Mouse (Mus musculus): ENCODE data around the gene Zcchc9. TPM values are rescaled to one million over a fixed set of nuclear protein-coding genes. Genes with fewer than 3 reads are reported as not detected.
"Not testable (repeated sequence)": the region's sequence is repeated elsewhere in the genome, so short reads cannot be mapped to it uniquely, and the experiment has no call there.

The Zcchc9 gene
- polyA plus RNA-seq, 1 experiment = 31.4 TPM

DNA sequence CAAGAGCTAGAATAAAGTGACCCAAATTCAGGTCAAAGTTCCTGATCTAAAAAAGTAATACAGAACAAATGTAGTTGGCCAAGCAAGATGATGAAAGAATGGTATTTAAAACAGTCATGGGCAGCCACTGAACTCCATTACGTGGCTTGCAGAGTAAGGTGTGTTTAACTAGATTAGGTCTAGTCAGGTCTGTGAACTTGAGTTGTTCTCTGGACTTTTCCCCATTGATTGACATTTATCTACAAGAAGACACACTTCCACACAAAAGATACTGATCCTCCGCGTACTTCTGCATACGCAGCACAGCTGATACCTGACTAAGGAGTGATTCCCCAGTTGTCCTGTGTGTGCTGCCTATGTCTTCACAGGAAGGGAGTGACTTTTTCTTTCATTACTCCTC, 41.9 kb downstream of the Zcchc9 start:
- Histone ChIP-seq H3K27ac (ENCODE audit: insufficient read depth, low read length) (no peak overlapping the region), H3K4me1 (ENCODE audit: control insufficient read depth, insufficient read depth, low read length) (no peaks in the 10 kb centered on the region; the same call in 1 of the 2 replicates), H3K4me3 (ENCODE audit: insufficient read depth, low read length) (no peak overlapping the region)
- TF ChIP-seq POLR2A (IDR thresholded peaks at IDR 0.05; ENCODE audit: low read depth, low read length) = no peak
- TF ChIP-seq CTCF (IDR thresholded peaks at IDR 0.05; ENCODE audit: borderline replicate concordance, insufficient read depth, low read length) = no peak

DNA sequence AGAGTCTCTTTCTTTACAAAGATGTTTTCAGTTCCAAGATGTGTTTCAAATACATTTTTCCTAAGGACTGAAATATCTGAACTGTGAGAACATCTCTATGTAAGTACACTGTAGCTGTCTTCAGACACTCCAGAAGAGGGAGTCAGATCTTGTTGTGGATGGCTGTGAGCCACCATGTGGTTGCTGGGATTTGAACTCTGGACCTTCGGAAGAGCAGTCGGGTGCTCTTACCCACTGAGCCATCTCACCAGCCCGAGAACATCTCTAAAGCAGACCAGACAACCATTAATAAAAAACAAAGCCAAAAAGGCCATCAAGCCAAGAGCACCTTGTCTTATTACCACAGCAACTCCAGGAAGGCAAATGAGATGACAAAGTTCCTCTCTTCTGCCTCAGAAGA, 43.9 kb downstream of the Zcchc9 start:
- not testable (repeated sequence) for H3K4me3 ChIP-seq (ENCODE audit: insufficient read depth, low read length); H3K27ac ChIP-seq (ENCODE audit: insufficient read depth, low read length); H3K4me1 ChIP-seq (ENCODE audit: control insufficient read depth, insufficient read depth, low read length)

DNA sequence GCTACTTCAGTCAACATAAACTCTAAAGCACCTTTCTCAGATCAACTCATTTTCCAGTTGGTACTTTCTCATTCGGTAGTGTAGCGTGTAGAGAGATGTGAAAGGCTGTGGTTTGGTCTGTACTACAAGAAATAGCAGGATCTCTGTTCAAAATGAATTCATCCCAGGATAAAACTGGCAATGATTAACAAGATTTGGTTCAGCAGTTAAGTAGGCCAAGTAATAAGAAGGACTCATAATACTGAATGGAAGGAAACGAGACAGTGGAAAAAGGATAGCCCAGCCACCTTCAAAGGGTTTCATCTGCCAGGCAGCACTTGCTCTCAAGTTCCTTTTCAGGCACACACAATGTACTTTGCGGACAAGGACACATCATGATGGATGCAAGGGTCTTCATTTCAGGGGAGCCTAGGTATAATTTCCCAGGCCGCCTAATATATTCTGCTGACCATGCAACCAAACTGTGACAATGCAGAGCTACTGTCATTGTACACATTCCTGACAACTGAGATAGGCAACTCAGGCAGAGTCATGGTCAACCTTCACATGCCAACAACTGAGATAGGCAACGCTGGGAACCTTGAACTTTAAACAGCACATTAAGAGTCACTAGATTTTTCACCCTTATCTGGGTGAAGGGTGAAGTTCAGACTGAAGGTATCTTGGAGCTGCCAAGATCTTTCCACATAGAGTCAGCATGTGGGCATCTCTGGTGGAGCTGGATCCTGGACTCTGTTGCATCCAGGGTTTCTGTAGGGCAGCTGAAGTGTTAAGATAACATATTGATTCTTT, 45.7 kb downstream of the Zcchc9 start:
- TF ChIP-seq POLR2A (IDR thresholded peaks at IDR 0.05; ENCODE audit: low read depth, low read length) (no peak), CTCF (IDR thresholded peaks at IDR 0.05; ENCODE audit: borderline replicate concordance, insufficient read depth, low read length) (no peak)
- no peak overlapping the region for H3K4me3 ChIP-seq (ENCODE audit: insufficient read depth, low read length)
- H3K4me1 ChIP-seq (ENCODE audit: control insufficient read depth, insufficient read depth, low read length) = no peaks in the 10 kb centered on the region; the same call in 1 of the 2 replicates
- no peak overlapping the region for H3K27ac ChIP-seq (ENCODE audit: insufficient read depth, low read length)

DNA sequence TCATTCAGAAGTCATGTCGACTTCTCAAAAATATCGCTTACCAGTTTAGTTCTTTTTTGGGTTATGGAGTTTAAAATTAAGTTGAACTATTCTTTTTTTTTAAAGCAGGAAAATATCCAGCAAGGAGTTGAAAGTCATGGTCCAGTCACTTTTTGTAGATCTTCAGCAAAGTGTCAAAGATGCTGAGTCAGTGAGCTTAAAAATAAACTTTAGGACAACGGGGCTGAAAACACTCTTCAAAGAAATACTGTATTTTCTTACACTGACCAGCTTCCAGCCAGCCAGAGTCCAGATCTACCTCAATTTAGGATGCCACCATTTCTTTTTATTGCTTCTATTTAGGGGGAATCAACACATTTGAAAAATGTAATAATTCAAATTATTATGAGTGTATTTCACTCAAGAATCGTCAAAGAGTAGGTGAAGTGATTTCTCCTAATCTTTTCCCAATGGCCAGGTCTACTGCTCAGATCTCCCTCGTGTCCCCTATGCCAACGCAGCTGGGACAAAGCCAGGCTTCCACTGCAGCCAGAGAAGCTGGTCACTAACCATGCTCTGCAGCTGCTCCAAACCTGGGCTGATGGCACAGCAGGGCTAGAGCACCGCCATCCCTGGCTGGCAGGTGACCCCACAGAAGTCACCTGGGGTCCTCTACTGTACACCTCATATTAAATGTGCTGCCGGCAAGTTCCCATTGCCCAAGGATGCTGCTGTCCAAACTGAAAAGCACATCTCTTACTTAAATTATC, 47.0 kb downstream of the Zcchc9 start:
- TF ChIP-seq CTCF (IDR thresholded peaks at IDR 0.05; ENCODE audit: borderline replicate concordance, insufficient read depth, low read length) = no peak
- TF ChIP-seq POLR2A (IDR thresholded peaks at IDR 0.05; ENCODE audit: low read depth, low read length) = no peak
- Histone ChIP-seq H3K27ac (ENCODE audit: insufficient read depth, low read length) (no peak overlapping the region), H3K4me3 (ENCODE audit: insufficient read depth, low read length) (no peak overlapping the region), H3K4me1 (ENCODE audit: control insufficient read depth, insufficient read depth, low read length) (peaks cover 4% of the 10 kb centered on the region; the same call in 1 of the 2 replicates)

DNA sequence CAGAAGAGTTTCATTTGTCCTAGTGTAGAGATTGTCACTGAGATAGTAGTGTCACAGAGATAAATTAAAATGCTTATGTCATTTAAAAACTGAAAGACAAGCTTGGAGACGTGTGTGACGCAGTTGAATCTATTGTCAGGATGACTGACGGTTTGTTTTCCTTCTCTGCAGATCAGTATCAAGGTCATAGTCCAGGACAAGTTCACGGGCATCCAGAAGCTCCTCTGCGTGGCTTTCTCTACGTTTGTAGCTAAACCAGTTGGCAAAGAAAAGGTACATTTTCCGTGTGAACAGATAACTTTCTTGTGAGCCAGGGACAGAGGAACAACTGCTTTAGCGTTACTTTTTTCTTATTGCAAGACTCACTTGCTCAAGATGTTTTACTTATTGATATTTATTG, 47.7 kb downstream of the Zcchc9 start:
- H3K27ac ChIP-seq (ENCODE audit: insufficient read depth, low read length) = no peak overlapping the region
- TF ChIP-seq POLR2A (IDR thresholded peaks at IDR 0.05; ENCODE audit: low read depth, low read length) (no peak), CTCF (IDR thresholded peaks at IDR 0.05; ENCODE audit: borderline replicate concordance, insufficient read depth, low read length) (no peak)
- H3K4me3 ChIP-seq (ENCODE audit: insufficient read depth, low read length) = no peak overlapping the region
- H3K4me1 ChIP-seq (ENCODE audit: control insufficient read depth, insufficient read depth, low read length) = peaks cover 4% of the 10 kb centered on the region; the same call in 1 of the 2 replicates

DNA sequence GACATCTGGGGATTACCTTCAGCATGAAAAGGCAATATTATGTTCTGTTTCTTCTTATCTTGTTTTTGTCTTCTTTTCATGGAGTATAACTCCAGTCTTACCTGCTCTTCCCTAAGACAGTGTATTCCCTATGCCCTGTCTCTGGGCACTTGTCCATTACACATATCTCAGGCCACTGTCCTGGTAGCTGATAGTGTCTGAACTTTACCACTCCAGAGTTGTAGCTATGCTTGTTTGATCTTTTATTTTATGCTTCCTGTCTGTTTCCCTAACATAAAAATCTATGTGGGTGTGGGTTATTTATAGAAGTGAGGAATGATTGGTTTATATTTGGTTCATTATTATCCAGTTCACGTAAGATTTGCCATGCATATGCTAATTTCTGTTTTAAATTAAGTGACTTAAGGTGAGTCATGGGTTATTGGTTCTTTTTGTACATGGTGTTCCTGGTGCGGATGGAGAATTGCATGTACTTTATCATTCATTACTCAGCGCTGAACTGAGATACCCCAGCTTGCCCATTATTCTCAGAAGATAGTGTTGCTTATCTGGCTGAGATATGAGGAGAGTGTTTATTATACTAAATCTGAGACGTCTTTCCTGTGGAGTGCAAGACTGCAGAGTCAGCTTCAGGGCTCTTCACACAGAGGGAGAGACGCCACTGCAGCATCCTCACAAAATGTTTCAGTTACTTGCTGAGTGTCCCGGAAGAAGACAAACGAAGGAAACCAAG, 49.0 kb downstream of the Zcchc9 start:
- Histone ChIP-seq H3K27ac (ENCODE audit: insufficient read depth, low read length) (no peak overlapping the region), H3K4me3 (ENCODE audit: insufficient read depth, low read length) (no peak overlapping the region), H3K4me1 (ENCODE audit: control insufficient read depth, insufficient read depth, low read length) (peaks cover 4% of the 10 kb centered on the region; the same call in 1 of the 2 replicates)
- TF ChIP-seq POLR2A (IDR thresholded peaks at IDR 0.05; ENCODE audit: low read depth, low read length) (no peak), CTCF (IDR thresholded peaks at IDR 0.05; ENCODE audit: borderline replicate concordance, insufficient read depth, low read length) (no peak)

DNA sequence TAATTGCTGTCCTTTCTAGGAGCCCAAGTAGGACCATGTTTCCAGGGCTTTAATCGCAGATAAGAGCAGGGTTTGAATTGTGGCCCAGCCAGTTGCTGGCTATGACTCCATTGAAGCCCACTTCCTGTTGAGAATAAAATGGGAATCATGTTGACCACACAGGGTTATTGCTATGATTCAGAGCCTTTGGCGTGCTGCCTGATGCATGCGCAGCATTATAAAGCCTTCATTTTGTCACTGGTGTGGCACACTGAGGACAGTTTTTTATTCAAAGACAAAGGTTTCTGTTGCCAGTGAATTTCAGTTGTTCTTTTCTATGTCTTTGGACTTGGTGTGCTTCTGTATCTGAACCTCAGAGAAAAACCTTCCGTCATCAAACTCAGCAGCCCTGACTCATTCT, 51.3 kb downstream of the Zcchc9 start:
- H3K4me3 ChIP-seq (ENCODE audit: insufficient read depth, low read length) = no peak overlapping the region
- no peak overlapping the region for H3K27ac ChIP-seq (ENCODE audit: insufficient read depth, low read length)
- no peak for TF ChIP-seq CTCF (IDR thresholded peaks at IDR 0.05; ENCODE audit: borderline replicate concordance, insufficient read depth, low read length)
- H3K4me1 ChIP-seq (ENCODE audit: control insufficient read depth, insufficient read depth, low read length) = peaks cover 4% of the 10 kb centered on the region; the same call in 1 of the 2 replicates

DNA sequence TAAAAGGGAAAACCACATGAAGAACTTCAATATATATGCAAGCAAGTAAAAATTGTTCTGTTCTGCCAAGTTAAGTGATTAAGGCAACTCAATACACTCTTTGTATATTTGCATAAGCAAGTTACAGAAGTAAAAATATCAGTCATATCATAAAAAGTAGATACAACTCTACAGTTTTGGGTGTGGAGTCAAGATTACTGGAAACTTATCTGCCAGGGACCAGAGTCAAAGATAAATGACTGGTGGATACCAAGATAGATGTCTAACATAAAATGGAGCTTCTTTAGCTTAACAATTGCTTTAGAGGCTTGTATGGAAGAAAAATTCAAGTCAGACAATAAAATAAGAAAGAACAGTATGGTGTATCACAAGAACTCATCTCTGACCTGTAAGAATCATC, 52.7 kb downstream of the Zcchc9 start:
- TF ChIP-seq POLR2A (IDR thresholded peaks at IDR 0.05; ENCODE audit: low read depth, low read length) (no peak), CTCF (IDR thresholded peaks at IDR 0.05; ENCODE audit: borderline replicate concordance, insufficient read depth, low read length) (no peak)
- peaks cover 4% of the 10 kb centered on the region; the same call in 1 of the 2 replicates for H3K4me1 ChIP-seq (ENCODE audit: control insufficient read depth, insufficient read depth, low read length)
- no peak overlapping the region for H3K4me3 ChIP-seq (ENCODE audit: insufficient read depth, low read length)
- H3K27ac ChIP-seq (ENCODE audit: insufficient read depth, low read length) = no peak overlapping the region

DNA sequence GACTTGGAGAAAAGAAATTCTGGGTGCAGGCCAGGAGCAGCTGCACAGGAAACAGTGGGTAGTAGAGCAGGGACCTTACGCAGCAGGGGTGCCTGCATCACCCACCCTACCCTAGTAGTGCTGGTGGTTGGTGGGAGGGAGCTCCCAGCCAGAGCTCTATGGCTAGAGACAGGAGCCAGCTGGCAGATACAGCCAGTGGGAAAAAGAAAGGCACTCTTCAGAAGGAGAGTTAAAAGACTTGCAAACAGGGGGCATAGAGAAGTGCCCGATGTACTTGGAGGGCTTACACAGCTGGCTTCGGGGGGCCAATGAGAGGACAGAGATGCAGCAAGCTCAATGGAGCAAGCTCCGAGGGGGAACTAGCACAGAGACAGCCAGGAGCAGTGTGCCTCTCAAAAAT, 53.8 kb downstream of the Zcchc9 start:
- Histone ChIP-seq H3K27ac (ENCODE audit: insufficient read depth, low read length) (no peak overlapping the region), H3K4me3 (ENCODE audit: insufficient read depth, low read length) (no peak overlapping the region), H3K4me1 (ENCODE audit: control insufficient read depth, insufficient read depth, low read length) (peaks cover 4% of the 10 kb centered on the region; the same call in 1 of the 2 replicates)
- no peak for TF ChIP-seq CTCF (IDR thresholded peaks at IDR 0.05; ENCODE audit: borderline replicate concordance, insufficient read depth, low read length)
- TF ChIP-seq POLR2A (IDR thresholded peaks at IDR 0.05; ENCODE audit: low read depth, low read length) = no peak

All from embryonic fibroblast, embryonic 13.5 days (primary cell).